Mouse (Mus musculus): ENCODE results near the gene Tmem132a. TPM values are rescaled to one million over a fixed set of nuclear protein-coding genes. Genes with fewer than 3 reads are reported as not detected.

Gene Tmem132a
- total RNA-seq, 2 experiments from 2014 or later, result 0.11 to 0.70 TPM

- peak; percentile 92 for ATAC-seq (ENCODE audit: poor library complexity, severe bottlenecking)
These were observed 10.6 kb upstream of the Tmem132a start for GRCm38 (mm10) chr19:10880085-10880974.

- no peak for ATAC-seq (ENCODE audit: poor library complexity, severe bottlenecking)
These were observed 8.6 kb upstream of the Tmem132a start for GRCm38 (mm10) chr19:10878201-10878837.

GRCm38 (mm10) chr19:10871328-10871961 lies 1.7 kb upstream of the Tmem132a start:
- ATAC-seq (ENCODE audit: poor library complexity, severe bottlenecking), result no peak

GRCm38 (mm10) chr19:10870676-10871075 lies 936 bp upstream of the Tmem132a start:
- ATAC-seq (ENCODE audit: poor library complexity, severe bottlenecking), result no peak

GRCm38 (mm10) chr19:10869241-10869885 lies 377 bp downstream of the Tmem132a start:
- no peak; the same call in 1 of the 2 replicates for ATAC-seq (ENCODE audit: poor library complexity, severe bottlenecking)

- ATAC-seq (ENCODE audit: poor library complexity, severe bottlenecking), result no peak
These were observed 1.1 kb downstream of the Tmem132a start for GRCm38 (mm10) chr19:10868623-10869141.

- no peak for ATAC-seq (ENCODE audit: poor library complexity, severe bottlenecking)
These were observed 1.7 kb downstream of the Tmem132a start for GRCm38 (mm10) chr19:10867946-10868622.

GRCm38 (mm10) chr19:10866351-10866750 lies 3.4 kb downstream of the Tmem132a start:
- ATAC-seq (ENCODE audit: poor library complexity, severe bottlenecking), result no peak

- ATAC-seq (ENCODE audit: poor library complexity, severe bottlenecking), result no peak
These were observed 9.7 kb downstream of the Tmem132a start for GRCm38 (mm10) chr19:10860072-10860497.

- ATAC-seq (ENCODE audit: poor library complexity, severe bottlenecking), result no peak
These were observed 13.2 kb downstream of the Tmem132a start for GRCm38 (mm10) chr19:10856520-10856919.

- ATAC-seq (ENCODE audit: poor library complexity, severe bottlenecking), result no peak
These were observed 14.3 kb downstream of the Tmem132a start for GRCm38 (mm10) chr19:10855422-10855821.

- no peak for ATAC-seq (ENCODE audit: poor library complexity, severe bottlenecking)
These were observed 22.2 kb downstream of the Tmem132a start for GRCm38 (mm10) chr19:10847311-10848087.

GRCm38 (mm10) chr19:10846150-10846549 lies 23.6 kb downstream of the Tmem132a start:
- no peak for ATAC-seq (ENCODE audit: poor library complexity, severe bottlenecking)

- no peak for ATAC-seq (ENCODE audit: poor library complexity, severe bottlenecking)
These were observed 24.3 kb downstream of the Tmem132a start for GRCm38 (mm10) chr19:10845454-10845853.

- ATAC-seq (ENCODE audit: poor library complexity, severe bottlenecking), result no peak
These were observed 25.5 kb downstream of the Tmem132a start for GRCm38 (mm10) chr19:10844206-10844605.

GRCm38 (mm10) chr19:10842914-10843313 lies 26.8 kb downstream of the Tmem132a start:
- ATAC-seq (ENCODE audit: poor library complexity, severe bottlenecking), result no peak

- ATAC-seq (ENCODE audit: poor library complexity, severe bottlenecking), result peak; percentile 82
These were observed 27.8 kb downstream of the Tmem132a start for GRCm38 (mm10) chr19:10841721-10842626.
